Mouse (Mus musculus): ENCODE results near the gene Usp48. TPM values are rescaled to one million over a fixed set of nuclear protein-coding genes. Genes with fewer than 3 reads are reported as not detected.

Usp48 gene
- total and polyA plus RNA-seq, 2 experiments from 2014 or later, result 40.9 to 70.8 TPM

- 80% methylated on average over 11 of the region's 11 CpGs for WGBS
- TF ChIP-seq CTCF (IDR thresholded peaks at IDR 0.05), result no peak
- Histone ChIP-seq H3K9ac (replicated peaks; ENCODE audit: low read length, poor library complexity, severe bottlenecking) (no peak overlapping the region), H3K4me3 (ENCODE audit: low read depth, low read length) (no peak overlapping the region), H3K36me3 (ENCODE audit: insufficient read depth, low read length) (peaks cover 23% of the 10 kb centered on the region), H3K4me1 (ENCODE audit: insufficient read depth, low read length) (no peaks in the 10 kb centered on the region; the same call in 1 of the 2 replicates), H3K9me3 (ENCODE audit: low read length) (no peaks in the 10 kb centered on the region), H3K4me2 (ENCODE audit: low read depth, low read length, poor library complexity, severe bottlenecking) (no peak overlapping the region), H3K27me3 (ENCODE audit: insufficient read depth, low read length) (no peaks in the 10 kb centered on the region), H3K27ac (ENCODE audit: low read depth, low read length) (no peak overlapping the region)
- ATAC-seq (ENCODE audit: low FRiP score) (no peak), DNase-seq (ENCODE audit: low spot score) (no peak)
Measured at GRCm38 (mm10) chr4:137603449-137604171, 10.1 kb downstream of the Usp48 start.

GRCm38 (mm10) chr4:137607023-137607422 lies 13.5 kb downstream of the Usp48 start:
- H3K4me1 ChIP-seq (ENCODE audit: insufficient read depth, low read length), result no peaks in the 10 kb centered on the region
- no peak overlapping the region for H3K27ac ChIP-seq (ENCODE audit: low read depth, low read length)
- no peak for TF ChIP-seq CTCF (IDR thresholded peaks at IDR 0.05)
- no peak overlapping the region for H3K9ac ChIP-seq (replicated peaks; ENCODE audit: low read length, poor library complexity, severe bottlenecking)
- ATAC-seq (ENCODE audit: low FRiP score), result no peak
- no peak overlapping the region for H3K4me2 ChIP-seq (ENCODE audit: low read depth, low read length, poor library complexity, severe bottlenecking)
- H3K4me3 ChIP-seq (ENCODE audit: low read depth, low read length), result no peak overlapping the region
- peaks cover 51% of the 10 kb centered on the region for H3K36me3 ChIP-seq (ENCODE audit: insufficient read depth, low read length)
- no peaks in the 10 kb centered on the region for H3K9me3 ChIP-seq (ENCODE audit: low read length)
- WGBS, result 95% methylated on average over 2 of the region's 2 CpGs
- no peaks in the 10 kb centered on the region for H3K27me3 ChIP-seq (ENCODE audit: insufficient read depth, low read length)
- DNase-seq (ENCODE audit: low spot score), result no peak

- Histone ChIP-seq H3K4me3 (ENCODE audit: low read depth, low read length) (no peak overlapping the region), H3K4me2 (ENCODE audit: low read depth, low read length, poor library complexity, severe bottlenecking) (no peak overlapping the region), H3K27ac (ENCODE audit: low read depth, low read length) (no peak overlapping the region), H3K4me1 (ENCODE audit: insufficient read depth, low read length) (no peaks in the 10 kb centered on the region), H3K9ac (replicated peaks; ENCODE audit: low read length, poor library complexity, severe bottlenecking) (no peak overlapping the region), H3K27me3 (ENCODE audit: insufficient read depth, low read length) (no peaks in the 10 kb centered on the region), H3K9me3 (ENCODE audit: low read length) (no peaks in the 10 kb centered on the region), H3K36me3 (ENCODE audit: insufficient read depth, low read length) (peaks cover 68% of the 10 kb centered on the region)
- WGBS, result 91% methylated on average over 7 of the region's 7 CpGs
- DNase-seq (ENCODE audit: low spot score) (no peak), ATAC-seq (ENCODE audit: low FRiP score) (no peak)
- no peak for TF ChIP-seq CTCF (IDR thresholded peaks at IDR 0.05)
Measured at GRCm38 (mm10) chr4:137609281-137609680, 15.7 kb downstream of the Usp48 start.

- DNase-seq (ENCODE audit: low spot score), result no peak
- Histone ChIP-seq H3K4me3 (ENCODE audit: low read depth, low read length) (no peak overlapping the region), H3K9me3 (ENCODE audit: low read length) (no peaks in the 10 kb centered on the region), H3K4me2 (ENCODE audit: low read depth, low read length, poor library complexity, severe bottlenecking) (no peak overlapping the region), H3K4me1 (ENCODE audit: insufficient read depth, low read length) (no peaks in the 10 kb centered on the region), H3K27me3 (ENCODE audit: insufficient read depth, low read length) (no peaks in the 10 kb centered on the region), H3K9ac (replicated peaks; ENCODE audit: low read length, poor library complexity, severe bottlenecking) (no peak overlapping the region), H3K36me3 (ENCODE audit: insufficient read depth, low read length) (peaks cover 69% of the 10 kb centered on the region), H3K27ac (ENCODE audit: low read depth, low read length) (no peak overlapping the region)
- WGBS, result 92% methylated on average over 7 of the region's 7 CpGs
- ATAC-seq (ENCODE audit: low FRiP score), result no peak
- no peak for TF ChIP-seq CTCF (IDR thresholded peaks at IDR 0.05)
Measured at GRCm38 (mm10) chr4:137609702-137610101, 16.1 kb downstream of the Usp48 start.

- no peak for TF ChIP-seq CTCF (IDR thresholded peaks at IDR 0.05)
- Histone ChIP-seq H3K27me3 (ENCODE audit: insufficient read depth, low read length) (no peaks in the 10 kb centered on the region), H3K36me3 (ENCODE audit: insufficient read depth, low read length) (peaks cover 69% of the 10 kb centered on the region), H3K9me3 (ENCODE audit: low read length) (no peaks in the 10 kb centered on the region), H3K27ac (ENCODE audit: low read depth, low read length) (no peak overlapping the region), H3K4me2 (ENCODE audit: low read depth, low read length, poor library complexity, severe bottlenecking) (no peak overlapping the region), H3K9ac (replicated peaks; ENCODE audit: low read length, poor library complexity, severe bottlenecking) (no peak overlapping the region), H3K4me1 (ENCODE audit: insufficient read depth, low read length) (no peaks in the 10 kb centered on the region), H3K4me3 (ENCODE audit: low read depth, low read length) (no peak overlapping the region)
- WGBS, result 77% methylated on average over 15 of the region's 15 CpGs
- DNase-seq (ENCODE audit: low spot score) (no peak), ATAC-seq (ENCODE audit: low FRiP score) (no peak)
Measured at GRCm38 (mm10) chr4:137610256-137610655, 16.7 kb downstream of the Usp48 start.

- no peak overlapping the region for H3K4me3 ChIP-seq (ENCODE audit: low read depth, low read length)
- no peaks in the 10 kb centered on the region for H3K27me3 ChIP-seq (ENCODE audit: insufficient read depth, low read length)
- no peak overlapping the region for H3K9ac ChIP-seq (replicated peaks; ENCODE audit: low read length, poor library complexity, severe bottlenecking)
- TF ChIP-seq CTCF (IDR thresholded peaks at IDR 0.05), result no peak
- no peaks in the 10 kb centered on the region for H3K4me1 ChIP-seq (ENCODE audit: insufficient read depth, low read length)
- H3K4me2 ChIP-seq (ENCODE audit: low read depth, low read length, poor library complexity, severe bottlenecking), result no peak overlapping the region
- WGBS, result 97% methylated on average over 8 of the region's 8 CpGs
- peaks cover 42% of the 10 kb centered on the region for H3K36me3 ChIP-seq (ENCODE audit: insufficient read depth, low read length)
- no peak for ATAC-seq (ENCODE audit: low FRiP score)
- H3K9me3 ChIP-seq (ENCODE audit: low read length), result no peaks in the 10 kb centered on the region
- no peak for DNase-seq (ENCODE audit: low spot score)
- H3K27ac ChIP-seq (ENCODE audit: low read depth, low read length), result no peak overlapping the region
Measured at GRCm38 (mm10) chr4:137622847-137623246, 29.3 kb downstream of the Usp48 start.

All from midbrain, postnatal 0 days (tissue).